Comparison of ENCODE assay signal across 13 mouse cellular contexts in the genomic region with DNA sequence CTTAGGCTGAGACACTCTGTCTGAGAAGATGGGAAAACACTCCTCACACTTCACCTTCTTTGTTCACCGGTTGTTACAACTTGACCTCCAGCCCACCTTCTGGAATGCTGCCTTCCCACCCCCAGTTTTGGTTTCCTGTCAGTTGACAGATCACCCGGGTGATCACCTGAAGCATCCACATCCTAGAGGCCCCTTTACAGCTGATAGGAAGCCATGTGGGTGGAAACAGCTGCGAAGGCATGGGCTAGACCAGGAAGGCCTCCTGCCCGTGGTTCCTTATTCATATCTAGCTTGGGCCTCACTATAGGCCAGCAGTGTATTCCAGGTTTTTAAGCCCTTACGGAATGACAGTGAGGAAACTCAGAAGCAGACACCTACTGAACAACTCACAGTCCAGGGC.
A peak's percentile ranks its signal among the peaks of the same experiment; 100 is the strongest.
DNase-seq lines count a peak whose midpoint lies in the region; ATAC-seq and TF ChIP-seq lines count a peak whose summit lies in the region.
"Had no signal": no experiment of that assay in that cellular context is flagged by ENCODE, and none has a peak within 500 bp of the region (broad histone marks: within the 10 kb centered on the region; RNA-seq: fewer than 3 reads in every experiment).

No protein-coding gene starts in this region.

- H3K27ac ChIP-seq in liver, adult 2 months (replicated peaks; ENCODE audit: insufficient read depth, low read depth, low read length) = peak overlapping the region; percentile 19; the same call in 1 of the 2 replicates
- no peak overlapping the region for H3K27ac ChIP-seq in liver, postnatal 0 days (ENCODE audit: low read depth)
- H3K27ac ChIP-seq in intestine, embryonic 16.5 days (ENCODE audit: low read length) = 0 out of 2 replicates have a peak overlapping the region, but pooled peaks have one; percentile 15
- H3K27ac ChIP-seq in stomach, embryonic 16.5 days (ENCODE audit: low read length) = peak overlapping the region; percentile 87; the same call in 1 of the 2 replicates
- H3K27ac ChIP-seq in neural tube, embryonic 15.5 days (replicated peaks) = no peak overlapping the region
- H3K27ac ChIP-seq: hindbrain, postnatal 0 days had no signal

- H3K4me3 ChIP-seq in liver, adult 2 months (ENCODE audit: insufficient read depth, low read depth, low read length) = no peak overlapping the region
- H3K4me3 ChIP-seq in liver, postnatal 0 days (ENCODE audit: low read depth, low read length) = no peak overlapping the region
- no peak overlapping the region for H3K4me3 ChIP-seq in intestine, embryonic 16.5 days (ENCODE audit: low read length)
- no peak overlapping the region for H3K4me3 ChIP-seq in stomach, embryonic 16.5 days (replicated peaks; ENCODE audit: low read length)
- no peak overlapping the region for H3K4me3 ChIP-seq in neural tube, embryonic 15.5 days (replicated peaks)

- H3K9ac ChIP-seq in liver, adult 2 months (ENCODE audit: low read depth, low read length) = no peak overlapping the region
- no peak overlapping the region for H3K9ac ChIP-seq in liver, postnatal 0 days (replicated peaks)
- H3K9ac ChIP-seq in intestine, embryonic 16.5 days (ENCODE audit: low read depth, low read length) = no peak overlapping the region
- no peak overlapping the region for H3K9ac ChIP-seq in stomach, embryonic 16.5 days (ENCODE audit: low read length)
- H3K9ac ChIP-seq in neural tube, embryonic 15.5 days (replicated peaks) = no peak overlapping the region

- H3K4me2 ChIP-seq in liver, postnatal 0 days (ENCODE audit: low read depth, low read length) = no peak overlapping the region
- no peak overlapping the region for H3K4me2 ChIP-seq in intestine, embryonic 16.5 days (ENCODE audit: low read depth, low read length)
- H3K4me2 ChIP-seq in stomach, embryonic 16.5 days (ENCODE audit: low read depth, low read length) = no peak overlapping the region
- H3K4me2 ChIP-seq in neural tube, embryonic 15.5 days = no peak overlapping the region
- H3K4me2 ChIP-seq: heart, embryonic 11.5 days; midbrain, embryonic 11.5 days had no signal

- WGBS in liver, adult 2 months = 85% methylated on average over 5 of the region's 5 CpGs
- 60% methylated on average over 5 of the region's 5 CpGs for WGBS in liver, postnatal 0 days (ENCODE audit: insufficient replicate concordance)
- WGBS in intestine, embryonic 16.5 days = 58% methylated on average over 5 of the region's 5 CpGs
- 49% methylated on average over 5 of the region's 5 CpGs for WGBS in stomach, embryonic 16.5 days
- 83% methylated on average over 5 of the region's 5 CpGs for WGBS in neural tube, embryonic 15.5 days

- peaks cover 2% of the 10 kb centered on the region for H3K36me3 ChIP-seq in liver, adult 2 months (ENCODE audit: control insufficient read depth, insufficient read depth, low read length)
- H3K36me3 ChIP-seq in liver, postnatal 0 days (replicated peaks; ENCODE audit: insufficient read depth, low read length) = peaks cover 24% of the 10 kb centered on the region
- H3K36me3 ChIP-seq in intestine, embryonic 16.5 days (ENCODE audit: control insufficient read depth, insufficient read depth, low read length) = no peaks in the 10 kb centered on the region; the same call in 1 of the 2 replicates
- H3K36me3 ChIP-seq in stomach, embryonic 16.5 days (ENCODE audit: control insufficient read depth, insufficient read depth, low read length) = peaks cover 8% of the 10 kb centered on the region; the same call in 1 of the 2 replicates
- no peaks in the 10 kb centered on the region for H3K36me3 ChIP-seq in neural tube, embryonic 15.5 days

- no peak for TF ChIP-seq EP300 in liver, postnatal 0 days (IDR thresholded peaks at IDR 0.05; ENCODE audit: low read depth)

- TF ChIP-seq CTCF in liver, adult 2 months (IDR thresholded peaks at IDR 0.05; ENCODE audit: low read depth, low read length) = no peak
- TF ChIP-seq CTCF in liver, postnatal 0 days (IDR thresholded peaks at IDR 0.05; ENCODE audit: low read depth) = no peak

- H3K79me2 ChIP-seq in liver, adult 2 months (ENCODE audit: control insufficient read depth, insufficient read depth, low read length) = peaks cover 17% of the 10 kb centered on the region

- no peak for TF ChIP-seq POLR2A in liver, adult 2 months (IDR thresholded peaks at IDR 0.05; ENCODE audit: extremely low read depth, insufficient read depth, low read length)

- no peak for ATAC-seq in liver, postnatal 0 days
- ATAC-seq in intestine, embryonic 16.5 days = no peak
- no peak for ATAC-seq in stomach, embryonic 16.5 days (ENCODE audit: insufficient read depth, low FRiP score)
- ATAC-seq in neural tube, embryonic 15.5 days (ENCODE audit: low FRiP score) = no peak
- ATAC-seq: hindbrain, postnatal 0 days had no signal

- peaks cover 29% of the 10 kb centered on the region for H3K4me1 ChIP-seq in liver, adult 2 months (ENCODE audit: control insufficient read depth, insufficient read depth, low read length)
- H3K4me1 ChIP-seq in liver, postnatal 0 days (ENCODE audit: insufficient read depth) = peaks cover 44% of the 10 kb centered on the region
- H3K4me1 ChIP-seq in intestine, embryonic 16.5 days (ENCODE audit: control insufficient read depth, insufficient read depth, low read length) = peaks cover 15% of the 10 kb centered on the region
- peaks cover 32% of the 10 kb centered on the region for H3K4me1 ChIP-seq in stomach, embryonic 16.5 days (ENCODE audit: control insufficient read depth, insufficient read depth, low read length)
- peaks cover 46% of the 10 kb centered on the region for H3K4me1 ChIP-seq in neural tube, embryonic 15.5 days

- no peaks in the 10 kb centered on the region for H3K27me3 ChIP-seq in liver, adult 2 months (ENCODE audit: control insufficient read depth, insufficient read depth, low read length)
- H3K27me3 ChIP-seq in liver, postnatal 0 days (ENCODE audit: insufficient read depth, low read length) = no peaks in the 10 kb centered on the region
- no peaks in the 10 kb centered on the region for H3K27me3 ChIP-seq in intestine, embryonic 16.5 days (replicated peaks; ENCODE audit: control insufficient read depth, insufficient read depth, low read length)
- no peaks in the 10 kb centered on the region for H3K27me3 ChIP-seq in stomach, embryonic 16.5 days (ENCODE audit: control insufficient read depth, insufficient read depth, low read length)
- H3K27me3 ChIP-seq in neural tube, embryonic 15.5 days (replicated peaks) = no peaks in the 10 kb centered on the region

- intact Hi-C loops in heart, postnatal 25 days (cut with DNase I) = no loop called here

- peak; percentile 89 for DNase-seq in heart, adult 11 months
- DNase-seq in heart, postnatal 25 days (ENCODE audit: low spot score) = no peak
- no peak for DNase-seq in liver, adult 2 months (ENCODE audit: extremely low read depth, low read depth, low spot score)
- DNase-seq in liver, postnatal 0 days = no peak
- no peak for DNase-seq in adrenal gland, postnatal 25 days
- DNase-seq: cerebellum, adult 11 months; lung, postnatal 14 days had no signal

- no peaks in the 10 kb centered on the region for H3K9me3 ChIP-seq in liver, postnatal 0 days (ENCODE audit: low read length)
- no peaks in the 10 kb centered on the region for H3K9me3 ChIP-seq in intestine, embryonic 16.5 days (ENCODE audit: control insufficient read depth, low read length)
- H3K9me3 ChIP-seq in stomach, embryonic 16.5 days (replicated peaks; ENCODE audit: control insufficient read depth, low read length) = no peaks in the 10 kb centered on the region
- no peaks in the 10 kb centered on the region for H3K9me3 ChIP-seq in neural tube, embryonic 15.5 days (replicated peaks)

Comparison
In these comparisons a context has a peak if more than half of its experiments do, and no peak if none do; other contexts are left out.
1. H3K27ac ChIP-seq: peak in liver, adult 2 months (single experiment), intestine, embryonic 16.5 days (single experiment) and stomach, embryonic 16.5 days (single experiment); none in liver, postnatal 0 days (single experiment) and neural tube, embryonic 15.5 days (single experiment).